Mouse (Mus musculus) lung, embryonic 14.5 days (tissue): ENCODE measurements around the gene Runx1. TPM values are rescaled to one million over a fixed set of nuclear protein-coding genes. Genes with fewer than 3 reads are reported as not detected.

Experiments
- ATAC-seq: fragments of 200-750 bp; cut with Nextera tagmentation; 2 replicates; pipeline ENCODE4 v1.8.0; 2017; ENCODE audit warnings: mild to moderate bottlenecking, moderate TSS enrichment, moderate library complexity; ENCODE audit not compliant: insufficient read depth
- DNase-seq: peaks from one replicate; pipeline ENCODE4 v3.0.0-alpha.2; 2015
- H3K27ac ChIP-seq: fragments of 300-500 bp; sonication (generic); 2 replicates; pipeline ENCODE4 v1.5.1; 2014; ENCODE audit warnings: low read depth, mild to moderate bottlenecking, moderate library complexity
- H3K27me3 ChIP-seq: fragments of 300-500 bp; sonication (generic); 2 replicates; pipeline ENCODE4 v1.6.1; 2014; ENCODE audit warnings: low read length, control low read depth; ENCODE audit not compliant: insufficient read depth
- H3K36me3 ChIP-seq: fragments of 300-500 bp; sonication (generic); 2 replicates; pipeline ENCODE4 v1.6.1; 2014; ENCODE audit warnings: control low read depth; ENCODE audit not compliant: insufficient read depth
- H3K4me1 ChIP-seq: fragments of 300-500 bp; sonication (generic); 2 replicates; pipeline ENCODE4 v1.6.1; 2014; ENCODE audit warnings: antibody characterized with exemption, control low read depth; ENCODE audit not compliant: insufficient read depth
- H3K4me2 ChIP-seq: fragments of 300-500 bp; sonication (generic); 2 replicates; pipeline ENCODE4 v1.6.1; 2014; ENCODE audit warnings: mild to moderate bottlenecking
- H3K4me3 ChIP-seq: fragments of 300-500 bp; sonication (generic); 2 replicates; pipeline ENCODE4 v1.5.1; 2014; ENCODE audit warnings: low read depth, low read length
- H3K9ac ChIP-seq: fragments of 300-500 bp; sonication (generic); 2 replicates; pipeline ENCODE4 v1.6.1; 2014
- H3K9me3 ChIP-seq: fragments of 300-500 bp; sonication (generic); 2 replicates; pipeline ENCODE4 v1.6.1; 2016; ENCODE audit warnings: low read depth, low read length, control low read depth
- CTCF ChIP-seq: IDR thresholded peaks from 2 replicates; pipeline ENCODE4 v1.5.1; 2016; ENCODE audit warnings: antibody characterized with exemption, low read depth
- WGBS: fragments of 180-500 bp; shearing (Covaris S2); extraction: QIAGEN DNeasy Blood & Tissue Kit; methylation state at CpG from one replicate; pipeline ENCODE4 v1.1.7; 2014; 5-methylcytosine and 5-hydroxymethylcytosine counted together
- polyA plus RNA-seq: library from polyadenylated mRNA; unstranded; fragments of >200 nt; fragmentation: Nextera tagmentation; extraction: Ambion mirVana; gene quantifications from 2 replicates; pipeline ENCODE4 v1.2.1, GENCODE M21; 2014

Runx1 gene
- polyA plus RNA-seq, 1 experiment from 2014 or later = 10.8 TPM

GRCm38 (mm10) chr16:92684423-92685211 is 141.3 kb downstream of the Runx1 start:
- Histone ChIP-seq H3K4me2 (peak overlapping the region; percentile 43), H3K4me3 (no peak overlapping the region), H3K9me3 (no peaks in the 10 kb centered on the region), H3K27me3 (no peaks in the 10 kb centered on the region), H3K4me1 (peaks cover 20% of the 10 kb centered on the region), H3K27ac (peak overlapping the region; percentile 43; the same call in 1 of the 2 replicates), H3K36me3 (no peaks in the 10 kb centered on the region), H3K9ac (no peak overlapping the region)
- ATAC-seq = peak; percentile 51
- WGBS = 32% methylated on average over 21 of the region's 21 CpGs
- DNase-seq = peak; percentile 55
- TF ChIP-seq CTCF = no peak

DNA sequence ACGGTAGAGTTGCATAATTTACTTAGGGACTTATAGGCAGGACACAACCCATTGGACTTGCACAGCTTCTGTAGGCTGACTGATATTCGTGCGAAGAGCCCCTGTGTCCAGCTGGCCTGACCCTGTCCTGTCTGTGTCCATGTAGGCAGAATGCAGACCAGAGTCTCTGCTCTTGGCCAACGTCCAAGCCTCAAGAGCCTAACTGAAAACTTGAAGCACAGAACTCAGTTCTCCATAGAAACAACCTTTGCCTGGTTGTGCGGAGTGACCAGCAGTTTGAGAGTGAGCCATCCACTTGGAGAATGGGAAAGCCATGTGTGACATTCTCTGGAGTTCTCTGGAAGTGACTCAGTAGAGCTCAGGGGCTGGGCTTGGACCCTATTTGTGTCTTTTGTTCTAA is 149.3 kb downstream of the Runx1 start:
- no peak for TF ChIP-seq CTCF
- no peaks in the 10 kb centered on the region for H3K27me3 ChIP-seq
- no peak overlapping the region for H3K9ac ChIP-seq
- H3K4me2 ChIP-seq = no peak overlapping the region
- 71% methylated on average over 5 of the region's 5 CpGs for WGBS
- no peaks in the 10 kb centered on the region for H3K9me3 ChIP-seq
- H3K4me1 ChIP-seq = no peaks in the 10 kb centered on the region; the same call in 1 of the 2 replicates
- no peak overlapping the region for H3K27ac ChIP-seq
- H3K36me3 ChIP-seq = no peaks in the 10 kb centered on the region
- H3K4me3 ChIP-seq = no peak overlapping the region
- DNase-seq (peak; percentile 66), ATAC-seq (no peak)

DNA sequence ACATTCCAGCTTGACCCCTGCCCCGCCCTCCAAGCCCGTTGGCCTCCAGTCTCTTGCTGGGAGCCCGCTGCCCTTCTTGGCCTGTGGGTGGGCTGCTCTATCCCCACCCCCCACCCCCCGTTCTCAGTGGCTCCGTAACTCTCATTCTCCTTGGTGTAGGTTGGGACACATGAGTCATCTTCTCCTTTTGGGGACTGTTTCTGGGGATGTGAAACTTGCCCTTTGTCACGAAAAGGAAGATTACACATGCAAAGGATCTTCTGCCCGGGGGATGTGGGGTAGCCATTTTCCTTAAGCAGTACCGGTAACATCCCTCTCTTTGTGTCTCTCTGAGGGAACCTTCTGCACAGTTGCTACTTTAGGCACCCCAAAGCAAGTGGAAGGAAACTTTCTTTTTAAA is 150.3 kb downstream of the Runx1 start:
- ATAC-seq = no peak
- TF ChIP-seq CTCF = no peak
- Histone ChIP-seq H3K27me3 (no peaks in the 10 kb centered on the region), H3K27ac (no peak overlapping the region), H3K4me1 (no peaks in the 10 kb centered on the region; the same call in 1 of the 2 replicates), H3K4me2 (no peak overlapping the region), H3K4me3 (no peak overlapping the region), H3K9me3 (no peaks in the 10 kb centered on the region), H3K9ac (no peak overlapping the region), H3K36me3 (no peaks in the 10 kb centered on the region)
- no peak for DNase-seq
- WGBS = 54% methylated on average over 8 of the region's 8 CpGs

DNA sequence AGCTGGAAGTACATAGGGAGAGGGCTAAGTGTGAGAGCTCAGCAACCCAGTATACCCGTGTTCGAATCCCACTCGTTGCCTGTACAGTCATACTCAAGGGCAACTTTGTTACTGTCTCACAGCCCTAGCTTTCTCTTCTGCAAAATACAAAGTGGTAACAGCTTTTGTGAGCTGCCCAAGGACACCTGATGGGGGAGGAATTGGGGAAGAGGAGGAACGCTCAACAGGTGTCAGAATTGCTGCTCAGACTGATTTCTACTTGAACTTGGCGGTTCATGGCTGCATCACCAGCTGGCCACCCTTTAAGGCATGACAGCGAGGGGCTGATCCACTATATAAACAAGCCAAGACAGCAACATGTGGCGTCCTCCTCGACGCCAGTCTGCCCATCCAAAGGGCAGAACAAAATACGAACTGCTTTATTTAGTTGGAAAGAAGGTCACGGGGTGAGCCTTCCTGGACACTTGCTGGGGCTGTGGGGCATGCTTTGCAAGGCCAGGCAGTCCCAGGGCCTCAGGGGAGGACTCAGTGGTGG is 151.0 kb downstream of the Runx1 start:
- H3K27ac ChIP-seq = peak overlapping the region; percentile 79; the same call in 1 of the 2 replicates
- H3K9me3 ChIP-seq = no peaks in the 10 kb centered on the region

DNA sequence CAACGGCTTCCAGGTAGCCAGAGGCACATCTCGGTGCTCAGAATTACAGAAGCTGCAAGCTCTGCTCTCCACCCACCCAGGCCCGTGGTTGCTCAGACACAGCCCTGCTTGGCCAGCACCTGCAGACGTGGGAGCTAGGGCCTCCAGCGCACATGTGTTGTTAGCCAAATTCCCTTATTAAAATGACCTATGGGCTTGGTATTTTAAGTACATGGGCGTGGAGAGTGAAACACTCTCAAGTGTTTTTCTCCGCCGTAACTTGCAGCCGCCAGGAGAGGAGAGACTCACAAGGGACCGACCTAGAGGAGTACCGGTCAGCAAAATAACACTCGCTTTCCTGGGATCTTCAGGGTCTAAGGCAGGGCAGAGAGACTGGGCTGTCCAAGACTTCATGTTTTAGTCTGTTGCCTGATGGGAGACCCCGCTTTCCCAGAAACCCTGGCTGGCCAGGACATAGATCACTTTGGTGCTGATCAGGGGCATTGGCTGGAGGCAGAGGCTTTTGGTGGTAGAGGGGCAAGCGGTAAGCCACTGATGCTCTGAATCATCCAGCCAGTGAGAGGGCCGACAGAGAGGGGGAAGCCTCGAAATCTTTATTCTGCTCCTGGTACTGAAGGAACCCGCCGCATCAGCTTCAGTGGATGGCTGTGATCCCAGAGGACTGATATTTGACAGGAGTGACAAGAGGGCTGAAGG is 151.7 kb downstream of the Runx1 start:
- WGBS = 54% methylated on average over 18 of the region's 18 CpGs
- Histone ChIP-seq H3K36me3 (no peaks in the 10 kb centered on the region), H3K4me1 (no peaks in the 10 kb centered on the region; the same call in 1 of the 2 replicates), H3K4me3 (no peak overlapping the region), H3K27ac (peak overlapping the region; percentile 79), H3K9ac (no peak overlapping the region), H3K9me3 (no peaks in the 10 kb centered on the region), H3K4me2 (peak overlapping the region; percentile 19; the same call in 1 of the 2 replicates), H3K27me3 (no peaks in the 10 kb centered on the region)
- ATAC-seq = peak; percentile 66; the same call in 1 of the 2 replicates
- peak; percentile 56 for DNase-seq
- TF ChIP-seq CTCF = no peak

More for the DNA sequence above, 151.0 kb downstream of the Runx1 start:
- H3K36me3 ChIP-seq = no peaks in the 10 kb centered on the region
- TF ChIP-seq CTCF = no peak
- DNase-seq = no peak
- no peak overlapping the region for H3K4me2 ChIP-seq
- no peak for ATAC-seq
- H3K4me3 ChIP-seq = no peak overlapping the region
- no peaks in the 10 kb centered on the region for H3K27me3 ChIP-seq
- no peak overlapping the region for H3K9ac ChIP-seq
- H3K4me1 ChIP-seq = no peaks in the 10 kb centered on the region; the same call in 1 of the 2 replicates
- WGBS = 52% methylated on average over 11 of the region's 11 CpGs

DNA sequence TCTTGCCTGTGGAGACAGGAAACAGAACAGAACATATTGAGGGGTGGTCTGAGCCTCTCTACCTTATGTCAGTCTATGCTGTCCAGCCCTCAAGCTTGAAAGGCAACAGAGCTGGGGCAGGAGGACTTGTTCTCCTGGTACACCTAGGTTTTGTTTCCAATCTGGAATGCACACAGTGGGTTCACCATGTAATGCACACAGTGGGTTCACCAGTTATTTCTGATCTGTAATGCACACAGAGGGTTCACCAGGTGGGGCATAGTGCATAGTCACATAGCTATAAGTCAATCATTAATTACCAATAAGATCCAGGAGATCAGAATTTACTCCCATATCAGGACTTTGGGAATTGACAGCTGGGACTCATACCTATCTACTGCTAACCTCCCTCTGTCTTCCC is 157.1 kb downstream of the Runx1 start:
- Histone ChIP-seq H3K4me1 (no peaks in the 10 kb centered on the region; the same call in none of the 2 replicates), H3K9me3 (no peaks in the 10 kb centered on the region), H3K36me3 (0 out of 2 replicates have a peak, but pooled peaks cover 6% of the 10 kb centered on the region), H3K4me2 (no peak overlapping the region), H3K4me3 (no peak overlapping the region), H3K9ac (no peak overlapping the region), H3K27me3 (no peaks in the 10 kb centered on the region), H3K27ac (no peak overlapping the region)
- DNase-seq (no peak), ATAC-seq (no peak)
- TF ChIP-seq CTCF = no peak

DNA sequence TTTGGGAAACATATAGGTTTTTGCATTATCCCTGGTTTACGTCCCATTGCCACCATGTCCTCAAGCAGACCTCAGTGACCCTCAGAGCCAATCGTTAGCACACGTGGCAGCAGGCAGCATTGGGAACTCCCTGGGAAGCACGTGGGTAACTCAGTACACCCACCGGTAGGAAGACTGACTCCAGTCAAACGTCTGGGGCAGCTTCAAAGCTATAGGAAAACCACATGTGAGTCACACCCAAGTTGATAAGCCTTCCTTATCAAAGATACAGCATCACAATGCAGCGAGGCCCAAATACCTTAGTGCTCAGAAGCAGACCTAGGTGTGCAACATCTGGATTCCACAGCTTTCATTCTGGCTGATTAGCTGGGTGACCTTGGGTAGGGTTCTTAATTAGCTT is 164.2 kb downstream of the Runx1 start:
- Histone ChIP-seq H3K27ac (no peak overlapping the region), H3K36me3 (0 out of 2 replicates have a peak, but pooled peaks cover 3% of the 10 kb centered on the region), H3K4me2 (no peak overlapping the region), H3K9ac (no peak overlapping the region), H3K4me1 (no peaks in the 10 kb centered on the region; the same call in 1 of the 2 replicates), H3K4me3 (no peak overlapping the region), H3K27me3 (no peaks in the 10 kb centered on the region), H3K9me3 (no peaks in the 10 kb centered on the region)
- DNase-seq (no peak), ATAC-seq (no peak)
- no peak for TF ChIP-seq CTCF
- WGBS = 73% methylated on average over 7 of the region's 7 CpGs
